Comparison of ENCODE assay signal across 18 mouse cellular contexts in the genomic region with DNA sequence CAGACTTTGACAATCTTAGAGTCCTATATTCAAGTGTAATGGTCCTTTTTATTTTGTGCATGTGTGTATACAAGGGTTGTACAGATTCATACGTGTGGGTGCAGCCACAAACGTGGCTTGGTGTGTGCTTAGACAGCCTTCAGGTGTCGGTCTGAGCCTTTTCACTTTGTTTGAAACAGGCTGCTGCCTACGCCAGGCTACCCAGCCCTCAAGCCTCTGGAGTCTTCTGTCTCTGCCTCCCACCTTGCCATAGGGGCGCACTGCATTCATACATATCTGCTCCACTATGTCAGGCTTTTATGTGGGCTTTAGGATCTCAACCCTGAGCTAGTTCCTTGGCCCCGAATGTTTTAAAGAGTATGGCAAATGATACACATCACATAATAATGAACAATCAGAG.
"Had no signal": no experiment of that assay in that cellular context is flagged by ENCODE, and none has a peak within 500 bp of the region (broad histone marks: within the 10 kb centered on the region; RNA-seq: fewer than 3 reads in every experiment).

No protein-coding gene starts in this region.

- H3K4me3 ChIP-seq: midbrain, embryonic 10.5 days; midbrain, embryonic 13.5 days; midbrain, embryonic 15.5 days; myocyte; neural tube, embryonic 13.5 days; neural tube, embryonic 15.5 days; stomach, embryonic 15.5 days had no signal

- DNase-seq: lung, adult 18-20 months; lung, embryonic 14.5 days; lung, postnatal 10 days; lung, postnatal 4 days; retina, postnatal 1 day; right cerebral cortex, postnatal 4 days; spleen, adult 18-20 months; thymus, adult 2 months; thymus, postnatal 25 days; thymus, postnatal 4 days had no signal

- H3K4me1 ChIP-seq: midbrain, embryonic 10.5 days; midbrain, embryonic 13.5 days; midbrain, embryonic 15.5 days; neural tube, embryonic 13.5 days; neural tube, embryonic 15.5 days; stomach, embryonic 15.5 days had no signal

- H3K27ac ChIP-seq: midbrain, embryonic 10.5 days; midbrain, embryonic 13.5 days; midbrain, embryonic 15.5 days; neural tube, embryonic 13.5 days; neural tube, embryonic 15.5 days; stomach, embryonic 15.5 days; stomach, postnatal 0 days had no signal
